Mouse (Mus musculus) spleen, embryonic (tissue): ENCODE measurements around the gene Apln.

Experiments used
- CTCF ChIA-PET: fragments of 350-600 bp; sonication (Branson Sonifier 250); formaldehyde crosslinking; loops from one replicate; lab custom pipeline; 2022; lab: Charles Lee

The Apln gene

GRCm38 (mm10) chrX:48034144-48035113, at the start of gene Apln:
Gene Apln, minus strand, starts transcription at chrX:48034853.
- CTCF ChIA-PET, result no interaction called here

GRCm38 (mm10) chrX:48082364-48082763, 47.7 kb upstream of the Apln start:
- CTCF ChIA-PET, result no interaction called here

GRCm38 (mm10) chrX:48076806-48077425, 42.3 kb upstream of the Apln start:
- CTCF ChIA-PET, result no interaction called here

GRCm38 (mm10) chrX:48074691-48075090, 40.0 kb upstream of the Apln start:
- CTCF ChIA-PET, result no interaction called here

GRCm38 (mm10) chrX:48072401-48072800, 37.7 kb upstream of the Apln start:
- CTCF ChIA-PET, result no interaction called here

GRCm38 (mm10) chrX:48071961-48072360, 37.3 kb upstream of the Apln start:
- CTCF ChIA-PET, result no interaction called here

- CTCF ChIA-PET, result no interaction called here
Measured at GRCm38 (mm10) chrX:48066891-48067290, 32.2 kb upstream of the Apln start.

GRCm38 (mm10) chrX:48064166-48064853, 29.7 kb upstream of the Apln start:
- CTCF ChIA-PET, result no interaction called here

GRCm38 (mm10) chrX:48062481-48062880, 27.8 kb upstream of the Apln start:
- CTCF ChIA-PET, result interaction anchor here (0.6 kb wide), 1 partner anchor 236 kb away, joined by 3 read pairs; no protein-coding TSS in a partner anchor

GRCm38 (mm10) chrX:48054186-48055015, 19.7 kb upstream of the Apln start:
- CTCF ChIA-PET, result no interaction called here

GRCm38 (mm10) chrX:48053743-48054142, 19.1 kb upstream of the Apln start:
- CTCF ChIA-PET, result no interaction called here

- CTCF ChIA-PET, result interaction anchor here (0.6 kb wide), 1 partner anchor 196 kb away, joined by 5 read pairs; no protein-coding TSS in a partner anchor
Measured at GRCm38 (mm10) chrX:48046315-48046714, 11.7 kb upstream of the Apln start.

- CTCF ChIA-PET, result no interaction called here
Measured at GRCm38 (mm10) chrX:48044261-48044660, 9.6 kb upstream of the Apln start.

- CTCF ChIA-PET, result no interaction called here
Measured at GRCm38 (mm10) chrX:48042748-48043147, 8.1 kb upstream of the Apln start.

GRCm38 (mm10) chrX:48040379-48040778, 5.7 kb upstream of the Apln start:
- CTCF ChIA-PET, result no interaction called here

GRCm38 (mm10) chrX:48033766-48034143, 898 bp downstream of the Apln start:
- CTCF ChIA-PET, result no interaction called here

- CTCF ChIA-PET, result no interaction called here
Measured at GRCm38 (mm10) chrX:48033024-48033423, 1.6 kb downstream of the Apln start.

GRCm38 (mm10) chrX:48031866-48032265, 2.8 kb downstream of the Apln start:
- CTCF ChIA-PET, result no interaction called here

GRCm38 (mm10) chrX:48030593-48030992, 4.1 kb downstream of the Apln start:
- CTCF ChIA-PET, result no interaction called here

- CTCF ChIA-PET, result no interaction called here
Measured at GRCm38 (mm10) chrX:48022811-48023210, 11.8 kb downstream of the Apln start.

- CTCF ChIA-PET, result interaction anchor here (0.6 to 1.1 kb wide), 2 partner anchors 78 to 360 kb away, joined by 5 to 6 read pairs; no protein-coding TSS in a partner anchor
Measured at GRCm38 (mm10) chrX:48019940-48020339, 14.7 kb downstream of the Apln start.
